Mouse (Mus musculus) stomach, postnatal 0 days (tissue): ENCODE measurements at regions not wholly inside any gene's neighbourhood (a gene's known extent, or its start where the extent isn't known, plus 50 kb on each side); places are given as distances from the start of the nearest gene placed in this dataset.

Source experiments
- ATAC-seq: fragments of 200-750 bp; cut with Nextera tagmentation; 2 replicates; pipeline ENCODE4 v1.8.0; 2017; ENCODE audit not compliant: low FRiP score, low TSS enrichment
- DNase-seq: peaks from one replicate; pipeline ENCODE4 v3.0.0-alpha.2; 2016; ENCODE audit warnings: low spot score
- H3K27ac ChIP-seq: fragments of 300-500 bp; sonication (generic); replicated peaks from 2 replicates; pipeline ENCODE4 v1.5.1; 2014; ENCODE audit warnings: mild to moderate bottlenecking, control low read depth
- H3K27me3 ChIP-seq: fragments of 300-500 bp; sonication (generic); 2 replicates; pipeline ENCODE4 v1.6.1; 2014; ENCODE audit warnings: low read length; ENCODE audit not compliant: control insufficient read depth, insufficient read depth
- H3K36me3 ChIP-seq: fragments of 300-500 bp; sonication (generic); 2 replicates; pipeline ENCODE4 v1.6.1; 2014; ENCODE audit warnings: low read length, mixed read lengths; ENCODE audit not compliant: control insufficient read depth, insufficient read depth
- H3K4me1 ChIP-seq: fragments of 300-500 bp; sonication (generic); replicated peaks from 2 replicates; pipeline ENCODE4 v1.6.1; 2014; ENCODE audit warnings: antibody characterized with exemption; ENCODE audit not compliant: control insufficient read depth, insufficient read depth
- H3K4me2 ChIP-seq: fragments of 300-500 bp; sonication (generic); replicated peaks from 2 replicates; pipeline ENCODE4 v1.6.1; 2014; ENCODE audit warnings: low read depth, mild to moderate bottlenecking, control low read depth, moderate library complexity
- H3K4me3 ChIP-seq: fragments of 300-500 bp; sonication (generic); 2 replicates; pipeline ENCODE4 v1.5.1; 2014; ENCODE audit warnings: low read depth, low read length, control low read depth
- H3K9ac ChIP-seq: fragments of 300-500 bp; sonication (generic); 2 replicates; pipeline ENCODE4 v1.6.1; 2014; ENCODE audit warnings: mild to moderate bottlenecking, low read length, control low read depth, mixed read lengths
- H3K9me3 ChIP-seq: fragments of 300-500 bp; sonication (generic); 2 replicates; pipeline ENCODE4 v1.6.1; 2016; ENCODE audit warnings: low read length; ENCODE audit not compliant: control insufficient read depth
- CTCF ChIP-seq: IDR thresholded peaks from 2 replicates; pipeline ENCODE4 v1.5.1; 2016; ENCODE audit warnings: antibody characterized with exemption, low read depth, mild to moderate bottlenecking, moderate library complexity
- EP300 ChIP-seq: optimal IDR thresholded peaks from 2 replicates; pipeline ENCODE3; 2016; ENCODE audit warnings: antibody characterized with exemption
- WGBS: fragments of 180-500 bp; shearing (Covaris S2); extraction: QIAGEN DNeasy Blood & Tissue Kit; methylation state at CpG from one replicate; pipeline ENCODE4 v1.1.7; 2014; 5-methylcytosine and 5-hydroxymethylcytosine counted together

DNA sequence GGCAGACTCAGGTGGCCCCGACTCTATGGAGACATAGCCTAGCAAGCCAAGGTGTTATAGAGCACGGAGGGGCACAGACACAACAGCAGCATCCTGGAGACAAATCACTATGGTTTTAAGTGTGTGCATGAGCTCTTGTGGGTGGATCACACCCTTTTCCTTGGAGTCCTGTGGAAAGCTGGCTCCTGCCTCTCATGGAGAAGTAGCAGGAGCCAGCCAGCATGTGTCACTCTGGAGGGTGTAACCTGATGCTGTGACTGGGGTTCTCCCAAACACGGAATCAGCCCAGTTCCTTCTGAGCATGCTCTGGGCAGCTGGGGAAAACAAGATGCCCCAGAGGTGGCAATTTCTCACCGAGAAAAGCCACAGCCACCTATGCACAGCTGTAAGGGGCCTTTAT is 494.9 kb downstream of the Ajap1 start:
- no peak for TF ChIP-seq EP300
- TF ChIP-seq CTCF, result no peak
- DNase-seq (no peak), ATAC-seq (no peak)
- H3K4me1 ChIP-seq, result no peaks in the 10 kb centered on the region
- WGBS, result 77% methylated on average over 4 of the region's 4 CpGs
- no peak overlapping the region for H3K27ac ChIP-seq
- H3K27me3 ChIP-seq, result no peaks in the 10 kb centered on the region
- no peak overlapping the region for H3K4me3 ChIP-seq
- no peak overlapping the region for H3K4me2 ChIP-seq
- no peak overlapping the region for H3K9ac ChIP-seq
- H3K36me3 ChIP-seq, result no peaks in the 10 kb centered on the region
- no peaks in the 10 kb centered on the region for H3K9me3 ChIP-seq

GRCm38 (mm10) chr4:152975012-152975675 is 497.5 kb upstream of the Kcnab2 start:
- Histone ChIP-seq H3K27ac (no peak overlapping the region), H3K4me2 (no peak overlapping the region), H3K36me3 (no peaks in the 10 kb centered on the region), H3K4me1 (no peaks in the 10 kb centered on the region), H3K4me3 (no peak overlapping the region), H3K9ac (no peak overlapping the region), H3K27me3 (no peaks in the 10 kb centered on the region), H3K9me3 (no peaks in the 10 kb centered on the region)
- TF ChIP-seq CTCF, result no peak
- no peak for TF ChIP-seq EP300
- ATAC-seq (no peak), DNase-seq (no peak)
- WGBS, result 74% methylated on average over 8 of the region's 8 CpGs

- TF ChIP-seq CTCF (no peak), EP300 (no peak)
- Histone ChIP-seq H3K27me3 (no peaks in the 10 kb centered on the region), H3K27ac (no peak overlapping the region), H3K36me3 (no peaks in the 10 kb centered on the region), H3K4me2 (no peak overlapping the region), H3K4me3 (no peak overlapping the region), H3K9me3 (no peaks in the 10 kb centered on the region), H3K9ac (no peak overlapping the region), H3K4me1 (no peaks in the 10 kb centered on the region)
- 66% methylated on average over 6 of the region's 6 CpGs for WGBS
- no peak for DNase-seq
- ATAC-seq, result no peak
Measured at GRCm38 (mm10) chr4:152963001-152963400, 485.3 kb upstream of the Kcnab2 start.

- no peaks in the 10 kb centered on the region for H3K4me1 ChIP-seq
- H3K27me3 ChIP-seq, result no peaks in the 10 kb centered on the region
- TF ChIP-seq CTCF (no peak), EP300 (no peak)
- ATAC-seq (no peak), DNase-seq (no peak)
- H3K4me3 ChIP-seq, result no peak overlapping the region
- H3K9ac ChIP-seq, result no peak overlapping the region
- no peaks in the 10 kb centered on the region for H3K9me3 ChIP-seq
- H3K27ac ChIP-seq, result no peak overlapping the region
- H3K36me3 ChIP-seq, result no peaks in the 10 kb centered on the region
- H3K4me2 ChIP-seq, result no peak overlapping the region
Measured at GRCm38 (mm10) chr4:152962165-152962564, 484.5 kb upstream of the Kcnab2 start.

- H3K4me2 ChIP-seq, result no peak overlapping the region
- DNase-seq (no peak), ATAC-seq (no peak)
- no peak overlapping the region for H3K4me3 ChIP-seq
- no peaks in the 10 kb centered on the region for H3K9me3 ChIP-seq
- no peaks in the 10 kb centered on the region for H3K27me3 ChIP-seq
- H3K4me1 ChIP-seq, result no peaks in the 10 kb centered on the region
- no peak overlapping the region for H3K9ac ChIP-seq
- TF ChIP-seq EP300 (no peak), CTCF (no peak)
- H3K27ac ChIP-seq, result no peak overlapping the region
- H3K36me3 ChIP-seq, result no peaks in the 10 kb centered on the region
- WGBS, result 86% methylated on average over 4 of the region's 4 CpGs
Measured at GRCm38 (mm10) chr4:152961677-152962076, 484.0 kb upstream of the Kcnab2 start.

- Histone ChIP-seq H3K4me2 (no peak overlapping the region), H3K36me3 (no peaks in the 10 kb centered on the region), H3K4me1 (no peaks in the 10 kb centered on the region), H3K4me3 (no peak overlapping the region), H3K9ac (no peak overlapping the region), H3K27me3 (no peaks in the 10 kb centered on the region), H3K27ac (no peak overlapping the region), H3K9me3 (no peaks in the 10 kb centered on the region)
- 54% methylated on average over 12 of the region's 12 CpGs for WGBS
- ATAC-seq (no peak), DNase-seq (no peak)
- TF ChIP-seq CTCF (no peak), EP300 (no peak)
Measured at GRCm38 (mm10) chr4:152959627-152960230, 482.1 kb upstream of the Kcnab2 start.
